Mouse (Mus musculus): Measurements from ENCODE around the gene Rpl13. TPM values are rescaled to one million over a fixed set of nuclear protein-coding genes. Genes with fewer than 3 reads are reported as not detected.

Gene Rpl13
- polyA plus RNA-seq, 1 experiment from 2014 or later = 811 TPM

DNA sequence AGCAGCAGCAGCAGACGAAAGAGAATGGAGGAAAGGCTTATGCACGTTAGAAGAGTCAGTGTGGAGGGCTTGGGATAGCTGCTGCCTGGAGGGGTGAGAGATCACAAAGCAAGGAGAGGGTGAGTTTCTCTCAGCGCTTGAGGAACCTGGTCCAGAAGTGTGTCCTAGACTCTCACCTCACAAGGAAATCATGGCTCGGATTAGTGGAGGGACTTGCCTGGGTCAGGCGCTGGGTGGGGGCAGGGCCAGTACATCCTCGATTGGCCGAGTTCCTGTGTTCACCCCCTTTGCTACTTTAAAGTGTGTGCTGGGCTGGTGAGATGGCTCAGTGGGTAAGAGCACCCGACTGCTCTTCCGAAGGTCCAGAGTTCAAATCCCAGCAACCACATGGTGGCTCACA is 33.7 kb downstream of the Rpl13 start:
- no peak for DNase-seq
- H3K27me3 ChIP-seq (ENCODE audit: insufficient read depth, low read length) = 0 out of 2 replicates have a peak, but pooled peaks cover 3% of the 10 kb centered on the region
- TF ChIP-seq CTCF (IDR thresholded peaks at IDR 0.05; ENCODE audit: low read depth) (no peak), EP300 (IDR thresholded peaks at IDR 0.05; ENCODE audit: low read depth) (no peak)
- H3K9me3 ChIP-seq (ENCODE audit: low read length) = no peaks in the 10 kb centered on the region; the same call in 1 of the 2 replicates
- WGBS (ENCODE audit: insufficient replicate concordance) = 55% methylated on average over 9 of the region's 9 CpGs
- no peak for ATAC-seq
- H3K36me3 ChIP-seq (replicated peaks; ENCODE audit: insufficient read depth, low read length) = no peaks in the 10 kb centered on the region
- H3K4me3 ChIP-seq (ENCODE audit: low read depth, low read length) = no peak overlapping the region
- H3K4me2 ChIP-seq (ENCODE audit: low read depth, low read length) = no peak overlapping the region
- H3K27ac ChIP-seq (ENCODE audit: low read depth) = no peak overlapping the region
- H3K4me1 ChIP-seq (ENCODE audit: insufficient read depth) = no peaks in the 10 kb centered on the region
- H3K9ac ChIP-seq (replicated peaks) = no peak overlapping the region

DNA sequence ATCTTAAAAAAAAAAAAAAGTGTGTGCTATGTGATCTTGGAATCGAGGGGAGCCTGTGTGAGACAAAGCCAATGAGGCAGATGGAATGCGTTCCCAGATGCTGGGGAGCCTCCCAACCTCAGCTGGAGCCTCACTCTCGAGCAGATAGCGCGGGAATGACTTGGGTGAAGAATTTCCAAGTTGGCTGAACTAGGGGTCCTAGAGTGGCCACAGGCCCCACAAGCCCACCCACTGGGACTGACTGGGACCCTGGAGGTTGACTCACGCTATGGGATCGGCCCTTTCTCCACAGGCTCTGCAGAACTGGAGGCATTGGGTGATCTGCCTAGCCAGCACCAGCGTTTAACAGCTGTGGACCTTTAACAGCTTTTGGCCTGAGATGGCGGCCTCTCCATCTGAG is 34.1 kb downstream of the Rpl13 start:
- Histone ChIP-seq H3K9me3 (ENCODE audit: low read length) (no peaks in the 10 kb centered on the region; the same call in 1 of the 2 replicates), H3K27me3 (ENCODE audit: insufficient read depth, low read length) (0 out of 2 replicates have a peak, but pooled peaks cover 3% of the 10 kb centered on the region), H3K36me3 (replicated peaks; ENCODE audit: insufficient read depth, low read length) (no peaks in the 10 kb centered on the region), H3K4me3 (ENCODE audit: low read depth, low read length) (no peak overlapping the region), H3K27ac (ENCODE audit: low read depth) (no peak overlapping the region), H3K9ac (replicated peaks) (no peak overlapping the region), H3K4me2 (ENCODE audit: low read depth, low read length) (no peak overlapping the region), H3K4me1 (ENCODE audit: insufficient read depth) (no peaks in the 10 kb centered on the region)
- TF ChIP-seq EP300 (IDR thresholded peaks at IDR 0.05; ENCODE audit: low read depth) (no peak), CTCF (IDR thresholded peaks at IDR 0.05; ENCODE audit: low read depth) (no peak)
- no peak for ATAC-seq
- WGBS (ENCODE audit: insufficient replicate concordance) = 80% methylated on average over 9 of the region's 9 CpGs
- DNase-seq = no peak

DNA sequence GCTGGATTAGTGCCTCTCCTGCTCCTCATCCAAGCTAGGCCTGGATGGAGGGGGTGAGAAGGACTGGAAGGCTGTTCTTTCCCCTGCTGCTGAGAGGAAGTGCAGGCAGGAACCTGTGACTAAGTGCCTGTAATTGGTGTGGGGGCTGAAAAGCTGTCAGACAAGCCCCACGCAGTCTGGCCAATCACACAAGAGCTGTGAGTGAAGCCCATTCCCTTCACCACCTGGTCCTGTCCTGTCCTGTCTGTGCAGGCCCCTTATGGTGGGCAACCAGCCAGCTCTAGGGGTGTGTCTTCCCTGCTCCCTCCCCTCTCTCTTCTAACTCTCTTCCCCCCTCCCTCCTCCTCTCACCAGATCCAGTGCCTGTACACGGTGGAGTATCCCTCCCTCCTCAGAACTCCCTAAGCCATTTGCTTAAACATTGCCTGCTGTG is 35.5 kb downstream of the Rpl13 start:
- no peak overlapping the region for H3K4me2 ChIP-seq (ENCODE audit: low read depth, low read length)
- no peak overlapping the region for H3K27ac ChIP-seq (ENCODE audit: low read depth)
- no peaks in the 10 kb centered on the region for H3K4me1 ChIP-seq (ENCODE audit: insufficient read depth)
- H3K27me3 ChIP-seq (ENCODE audit: insufficient read depth, low read length) = 0 out of 2 replicates have a peak, but pooled peaks cover 3% of the 10 kb centered on the region
- H3K4me3 ChIP-seq (ENCODE audit: low read depth, low read length) = no peak overlapping the region
- WGBS (ENCODE audit: insufficient replicate concordance) = 35% methylated on average over 2 of the region's 2 CpGs
- ATAC-seq = no peak
- no peaks in the 10 kb centered on the region for H3K36me3 ChIP-seq (replicated peaks; ENCODE audit: insufficient read depth, low read length)
- H3K9me3 ChIP-seq (ENCODE audit: low read length) = no peaks in the 10 kb centered on the region; the same call in 1 of the 2 replicates
- no peak for TF ChIP-seq CTCF (IDR thresholded peaks at IDR 0.05; ENCODE audit: low read depth)
- TF ChIP-seq EP300 (IDR thresholded peaks at IDR 0.05; ENCODE audit: low read depth) = no peak
- DNase-seq = no peak
- H3K9ac ChIP-seq (replicated peaks) = no peak overlapping the region

DNA sequence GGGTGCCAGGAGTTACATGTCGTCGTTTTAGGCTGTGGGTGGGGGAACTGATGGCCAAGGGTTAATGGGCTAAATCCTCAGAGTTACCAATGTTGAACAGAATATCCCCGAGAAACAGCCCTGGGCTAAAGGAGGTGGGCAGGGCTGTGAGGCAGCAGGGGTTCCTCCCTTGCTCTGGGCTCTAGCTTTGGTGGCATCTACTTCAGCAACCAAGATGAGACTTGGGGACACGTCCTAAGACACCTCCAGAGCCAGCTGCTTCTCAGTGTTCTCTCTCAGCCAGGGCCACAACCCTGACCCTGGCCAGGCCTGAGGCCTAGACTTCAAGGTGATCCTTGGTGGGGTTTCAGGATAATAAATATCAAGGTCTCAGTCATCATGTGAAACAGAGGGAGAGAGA is 36.6 kb downstream of the Rpl13 start:
- no peak for ATAC-seq
- Histone ChIP-seq H3K4me1 (ENCODE audit: insufficient read depth) (no peaks in the 10 kb centered on the region), H3K4me2 (ENCODE audit: low read depth, low read length) (no peak overlapping the region), H3K9ac (replicated peaks) (no peak overlapping the region), H3K9me3 (ENCODE audit: low read length) (no peaks in the 10 kb centered on the region), H3K4me3 (ENCODE audit: low read depth, low read length) (no peak overlapping the region), H3K27ac (ENCODE audit: low read depth) (no peak overlapping the region), H3K27me3 (ENCODE audit: insufficient read depth, low read length) (0 out of 2 replicates have a peak, but pooled peaks cover 3% of the 10 kb centered on the region), H3K36me3 (replicated peaks; ENCODE audit: insufficient read depth, low read length) (no peaks in the 10 kb centered on the region)
- DNase-seq = no peak
- 75% methylated on average over 4 of the region's 4 CpGs for WGBS (ENCODE audit: insufficient replicate concordance)
- TF ChIP-seq CTCF (IDR thresholded peaks at IDR 0.05; ENCODE audit: low read depth) (no peak), EP300 (IDR thresholded peaks at IDR 0.05; ENCODE audit: low read depth) (no peak)

DNA sequence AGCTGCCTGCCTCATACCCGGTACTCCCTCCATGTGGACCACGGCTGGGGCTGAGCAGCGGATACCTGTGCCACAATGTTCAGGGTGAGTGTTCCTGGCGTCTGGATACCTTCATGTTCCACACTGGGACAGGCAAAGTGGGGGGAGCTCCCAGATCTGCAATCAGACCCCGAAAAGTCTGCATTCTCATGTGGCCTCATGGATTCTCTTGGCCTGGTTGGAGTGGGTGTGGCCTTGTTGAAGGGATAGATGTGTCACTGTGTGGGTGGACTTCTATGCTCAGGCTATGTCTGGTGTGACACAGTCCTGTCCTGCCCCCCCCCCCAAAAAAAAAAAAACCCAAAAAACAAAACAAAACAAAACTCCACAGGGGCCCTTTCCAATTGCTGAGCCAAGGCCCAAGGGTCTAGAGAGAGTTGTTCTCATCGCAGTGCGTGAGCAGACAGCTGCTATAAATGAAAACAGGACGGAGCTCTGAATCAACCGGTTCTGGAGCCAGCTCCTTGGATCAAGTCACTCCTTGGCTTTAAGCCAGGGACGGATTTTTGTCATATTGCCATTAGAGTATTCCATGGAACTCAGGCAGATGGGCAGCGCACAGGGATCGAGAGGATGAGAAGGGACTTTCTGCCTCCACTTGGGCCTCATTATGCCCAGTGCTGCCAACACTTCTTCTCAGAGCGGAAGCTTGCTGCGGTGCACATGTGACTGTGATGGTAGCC is 39.8 kb downstream of the Rpl13 start:
- Histone ChIP-seq H3K27ac (ENCODE audit: low read depth) (no peak overlapping the region), H3K4me1 (ENCODE audit: insufficient read depth) (no peaks in the 10 kb centered on the region), H3K9me3 (ENCODE audit: low read length) (no peaks in the 10 kb centered on the region), H3K4me3 (ENCODE audit: low read depth, low read length) (no peak overlapping the region), H3K9ac (replicated peaks) (no peak overlapping the region), H3K27me3 (ENCODE audit: insufficient read depth, low read length) (0 out of 2 replicates have a peak, but pooled peaks cover 3% of the 10 kb centered on the region), H3K36me3 (replicated peaks; ENCODE audit: insufficient read depth, low read length) (no peaks in the 10 kb centered on the region), H3K4me2 (ENCODE audit: low read depth, low read length) (no peak overlapping the region)
- TF ChIP-seq EP300 (IDR thresholded peaks at IDR 0.05; ENCODE audit: low read depth) (no peak), CTCF (IDR thresholded peaks at IDR 0.05; ENCODE audit: low read depth) (no peak)
- no peak for DNase-seq
- no peak for ATAC-seq
- WGBS (ENCODE audit: insufficient replicate concordance) = 84% methylated on average over 14 of the region's 14 CpGs

DNA sequence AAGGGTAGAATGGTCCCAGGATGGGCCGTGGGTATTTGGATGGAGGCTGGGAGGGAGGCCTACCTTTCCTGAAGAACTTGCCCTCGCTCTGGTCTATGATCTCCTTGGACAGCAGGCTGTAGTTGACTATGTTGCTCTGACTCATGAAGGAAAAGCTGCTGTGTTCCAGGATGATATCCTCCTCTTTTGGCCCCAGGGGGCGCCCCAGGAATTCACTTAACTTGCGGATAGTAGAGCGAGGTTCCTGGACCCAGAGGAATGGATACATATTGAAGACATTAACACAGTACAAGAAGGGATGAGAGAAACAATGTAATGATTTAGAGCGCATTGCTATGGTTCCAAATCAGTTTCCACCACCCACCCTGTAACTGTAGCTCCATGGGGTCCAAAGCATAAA is 43.1 kb downstream of the Rpl13 start:
- ATAC-seq (no peak; the same call in 1 of the 2 replicates), DNase-seq (peak; percentile 55)
- Histone ChIP-seq H3K27me3 (ENCODE audit: insufficient read depth, low read length) (no peaks in the 10 kb centered on the region), H3K4me3 (ENCODE audit: low read depth, low read length) (no peak overlapping the region), H3K9me3 (ENCODE audit: low read length) (no peaks in the 10 kb centered on the region), H3K27ac (ENCODE audit: low read depth) (no peak overlapping the region), H3K9ac (replicated peaks) (no peak overlapping the region), H3K36me3 (replicated peaks; ENCODE audit: insufficient read depth, low read length) (no peaks in the 10 kb centered on the region), H3K4me2 (ENCODE audit: low read depth, low read length) (no peak overlapping the region), H3K4me1 (ENCODE audit: insufficient read depth) (no peaks in the 10 kb centered on the region)
- WGBS (ENCODE audit: insufficient replicate concordance) = 48% methylated on average over 6 of the region's 6 CpGs
- TF ChIP-seq EP300 (IDR thresholded peaks at IDR 0.05; ENCODE audit: low read depth) (no peak), CTCF (IDR thresholded peaks at IDR 0.05; ENCODE audit: low read depth) (peak; percentile 68)

All from liver, postnatal 0 days (tissue).